ENCODE assay signal across 10 mouse cellular contexts in genomic region chr7:28822993-28823903, GRCm38 (mm10). TPM values are rescaled to one million over a fixed set of nuclear protein-coding genes. Genes with fewer than 3 reads are reported as not detected.
A peak's percentile ranks its signal among the peaks of the same experiment; 100 is the strongest.
DNase-seq lines count a peak whose midpoint lies in the region; ATAC-seq and TF ChIP-seq lines count a peak whose summit lies in the region.
"Had no signal": no experiment of that assay in that cellular context is flagged by ENCODE, and none has a peak within 500 bp of the region (broad histone marks: within the 10 kb centered on the region; RNA-seq: fewer than 3 reads in every experiment).

No protein-coding gene starts in this region.

- TF ChIP-seq CTCF in left cerebral cortex, adult 2 months (IDR thresholded peaks at IDR 0.05) = no peak

- DNase-seq in cerebellum, adult 9-11 months = peak; percentile 32
- no peak for DNase-seq in cerebellum, postnatal 25 days
- DNase-seq in left cerebral cortex, adult 2 months (ENCODE audit: extremely low spot score in 1 of 2, low spot score in 2 of 2) = no peak
- no peak for DNase-seq in left cerebral cortex, postnatal 4 days
- DNase-seq in adrenal gland, postnatal 4 days (ENCODE audit: low spot score in 2 of 2) = no peak
- no peak for DNase-seq in gastrocnemius, postnatal 14 days
- DNase-seq: lung, postnatal 10 days had no signal

- no peak overlapping the region for H3K4me3 ChIP-seq in left cerebral cortex, adult 2 months
- no peak overlapping the region for H3K4me3 ChIP-seq in embryonic facial prominence, embryonic 13.5 days
- H3K4me3 ChIP-seq in limb, embryonic 15.5 days = no peak overlapping the region
- H3K4me3 ChIP-seq: hindbrain, embryonic 15.5 days had no signal

- no peaks in the 10 kb centered on the region for H3K27me3 ChIP-seq in embryonic facial prominence, embryonic 13.5 days
- H3K27me3 ChIP-seq in limb, embryonic 15.5 days = no peaks in the 10 kb centered on the region
- H3K27me3 ChIP-seq: hindbrain, embryonic 15.5 days had no signal

- intact Hi-C loops in left cerebral cortex, adult 2 months (cut with DNase I) = no loop called here
- intact Hi-C loops in left cerebral cortex, postnatal 4 days (cut with DNase I) = no loop called here
- intact Hi-C loops in gastrocnemius, postnatal 14 days (cut with DNase I; ENCODE audit: low total_unique reads) = no loop called here

- peaks cover 52% of the 10 kb centered on the region for H3K36me3 ChIP-seq in embryonic facial prominence, embryonic 13.5 days
- H3K36me3 ChIP-seq in limb, embryonic 15.5 days = peaks cover 48% of the 10 kb centered on the region

- H3K27ac ChIP-seq in left cerebral cortex, adult 2 months = peak overlapping the region; percentile 24; the same call in 1 of the 2 replicates
- peak overlapping the region; percentile 51; the same call in 1 of the 2 replicates for H3K27ac ChIP-seq in embryonic facial prominence, embryonic 13.5 days
- H3K27ac ChIP-seq in limb, embryonic 15.5 days = peak overlapping the region; percentile 92

- no peaks in the 10 kb centered on the region for H3K9me3 ChIP-seq in embryonic facial prominence, embryonic 13.5 days
- H3K9me3 ChIP-seq in limb, embryonic 15.5 days = no peaks in the 10 kb centered on the region
- H3K9me3 ChIP-seq: hindbrain, embryonic 15.5 days had no signal

- H3K4me2 ChIP-seq in embryonic facial prominence, embryonic 13.5 days = no peak overlapping the region
- no peak overlapping the region for H3K4me2 ChIP-seq in limb, embryonic 15.5 days
- H3K4me2 ChIP-seq: hindbrain, embryonic 15.5 days had no signal

- H3K9ac ChIP-seq in embryonic facial prominence, embryonic 13.5 days = no peak overlapping the region
- H3K9ac ChIP-seq in limb, embryonic 15.5 days = no peak overlapping the region
- H3K9ac ChIP-seq: hindbrain, embryonic 15.5 days had no signal

- ATAC-seq in embryonic facial prominence, embryonic 13.5 days (ENCODE audit: insufficient number of reproducible peaks, insufficient read depth, low FRiP score, low TSS enrichment, low read depth) = no peak
- no peak for ATAC-seq in limb, embryonic 15.5 days (ENCODE audit: insufficient number of reproducible peaks, low FRiP score, low TSS enrichment, low read depth)

- WGBS in embryonic facial prominence, embryonic 13.5 days = 51% methylated on average over 10 of the region's 10 CpGs
- WGBS in limb, embryonic 15.5 days = 49% methylated on average over 10 of the region's 10 CpGs

- peaks cover 15% of the 10 kb centered on the region for H3K4me1 ChIP-seq in embryonic facial prominence, embryonic 13.5 days
- peaks cover 29% of the 10 kb centered on the region for H3K4me1 ChIP-seq in limb, embryonic 15.5 days

RNA-seq across cellular contexts. Expression of gene Ech1, which starts 1.8 kb away (rescaled TPM):
- 10 to 100 TPM; 46.3 to 49.8 TPM for total RNA-seq in left cerebral cortex, adult 2 months (2021)
- total RNA-seq in left cerebral cortex, postnatal 4 days (2021) = 10 to 100 TPM; 45.3 to 45.9 TPM
- 153 TPM in 2 replicates for polyA plus RNA-seq in embryonic facial prominence, embryonic 13.5 days (2015; fragmentation: Nextera tagmentation; extraction: Ambion mirVana)
- 217 and 232 TPM in 2 replicates for polyA plus RNA-seq in limb, embryonic 15.5 days (2015; fragmentation: Nextera tagmentation; extraction: Ambion mirVana)
- 100 to 1,000 TPM; 327 to 392 TPM for total RNA-seq in adrenal gland, postnatal 4 days (2021)
- total RNA-seq in gastrocnemius, postnatal 14 days (2021) = 100 to 1,000 TPM; 198 to 334 TPM

RNA-seq across cellular contexts. Expression of gene Lgals4, which starts 10.4 kb away (rescaled TPM):
- total RNA-seq in left cerebral cortex, adult 2 months (2021) = 1 to 10 TPM; 2.6 to 2.9 TPM
- 1 to 10 TPM; 3.6 to 4.6 TPM for total RNA-seq in left cerebral cortex, postnatal 4 days (2021)
- polyA plus RNA-seq in embryonic facial prominence, embryonic 13.5 days (2015; fragmentation: Nextera tagmentation; extraction: Ambion mirVana) = 8.7 and 15.3 TPM in 2 replicates
- 11.6 and 13.8 TPM in 2 replicates for polyA plus RNA-seq in limb, embryonic 15.5 days (2015; fragmentation: Nextera tagmentation; extraction: Ambion mirVana)
- 10 to 100 TPM; 29.2 to 33.2 TPM for total RNA-seq in adrenal gland, postnatal 4 days (2021)
- 1 to 10 TPM; 2.0 to 4.4 TPM for total RNA-seq in gastrocnemius, postnatal 14 days (2021)

RNA-seq across cellular contexts. Expression of gene Hnrnpl, which starts 14.9 kb away (rescaled TPM):
- total RNA-seq in left cerebral cortex, adult 2 months (2021) = 100 to 1,000 TPM; 434 to 438 TPM
- 100 to 1,000 TPM; 572 to 576 TPM for total RNA-seq in left cerebral cortex, postnatal 4 days (2021)
- polyA plus RNA-seq in embryonic facial prominence, embryonic 13.5 days (2015; fragmentation: Nextera tagmentation; extraction: Ambion mirVana) = 301 and 303 TPM in 2 replicates
- 201 and 221 TPM in 2 replicates for polyA plus RNA-seq in limb, embryonic 15.5 days (2015; fragmentation: Nextera tagmentation; extraction: Ambion mirVana)
- 100 to 1,000 TPM; 722 to 725 TPM for total RNA-seq in adrenal gland, postnatal 4 days (2021)
- 100 to 1,000 TPM; 158 to 189 TPM for total RNA-seq in gastrocnemius, postnatal 14 days (2021)

RNA-seq across cellular contexts. Expression of gene Rinl, which starts 34.5 kb away (rescaled TPM):
- total RNA-seq in left cerebral cortex, adult 2 months (2021) = 1 to 10 TPM; 2.7 to 3.1 TPM
- 1 to 10 TPM; 1.5 to 1.6 TPM for total RNA-seq in left cerebral cortex, postnatal 4 days (2021)
- polyA plus RNA-seq in embryonic facial prominence, embryonic 13.5 days (2015; fragmentation: Nextera tagmentation; extraction: Ambion mirVana) = 2.6 and 4.1 TPM in 2 replicates
- polyA plus RNA-seq in limb, embryonic 15.5 days (2015; fragmentation: Nextera tagmentation; extraction: Ambion mirVana) = 4.7 and 5.6 TPM in 2 replicates
- 1 to 10 TPM; 2.2 to 4.2 TPM for total RNA-seq in adrenal gland, postnatal 4 days (2021)
- total RNA-seq in gastrocnemius, postnatal 14 days (2021) = 1 to 10 TPM in 1 of 2 experiments, under 1 TPM in 1; 0.80 to 1.3 TPM

RNA-seq across cellular contexts. Expression of gene Lgals7, which starts 40.4 kb away (rescaled TPM):
- under 1 TPM in 1 of 2 experiments, not detected in 1; 0.49 TPM for total RNA-seq in left cerebral cortex, adult 2 months (2021)
- total RNA-seq in left cerebral cortex, postnatal 4 days (2021) = 1 to 10 TPM; 2.3 to 3.7 TPM
- 25.5 and 29.4 TPM in 2 replicates for polyA plus RNA-seq in embryonic facial prominence, embryonic 13.5 days (2015; fragmentation: Nextera tagmentation; extraction: Ambion mirVana)
- polyA plus RNA-seq in limb, embryonic 15.5 days (2015; fragmentation: Nextera tagmentation; extraction: Ambion mirVana) = 171 and 257 TPM in 2 replicates
- 1 to 10 TPM; 3.9 TPM for total RNA-seq in adrenal gland, postnatal 4 days (2021)
- not detected for total RNA-seq in gastrocnemius, postnatal 14 days (2021)

Comparison
In these comparisons a context has a peak if more than half of its experiments do, and no peak if none do; other contexts are left out.
1. H3K27ac ChIP-seq: peak in every context shown above with its lines; median percentile 92 in limb, embryonic 15.5 days; 51 in embryonic facial prominence, embryonic 13.5 days; 24 in left cerebral cortex, adult 2 months.
2. RNA of gene Lgals4, which starts 10.4 kb away (total RNA-seq): 29.2 to 33.2 TPM in adrenal gland, postnatal 4 days; 3.6 to 4.6 TPM in left cerebral cortex, postnatal 4 days, 2.0 to 4.4 TPM in gastrocnemius, postnatal 14 days and 2.6 to 2.9 TPM in left cerebral cortex, adult 2 months; every median in the first group is over 4 times any median in the second.